Mouse (Mus musculus): ENCODE measurements around the gene Tnfrsf1b. TPM values are rescaled to one million over a fixed set of nuclear protein-coding genes. Genes with fewer than 3 reads are reported as not detected.
"Not testable (repeated sequence)": the region's sequence is repeated elsewhere in the genome, so short reads cannot be mapped to it uniquely, and the experiment has no call there.

The Tnfrsf1b gene
- total RNA-seq, 2 experiments from 2014 or later = 8.3 to 10.3 TPM

- DNase-seq = no peak
Observed at GRCm38 (mm10) chr4:145188561-145188960, 58.1 kb downstream of the Tnfrsf1b start.

GRCm38 (mm10) chr4:145187619-145188018 lies 59.1 kb downstream of the Tnfrsf1b start:
- no peak for DNase-seq

GRCm38 (mm10) chr4:145178918-145179549 lies 67.6 kb downstream of the Tnfrsf1b start:
- DNase-seq = no peak

- DNase-seq = not testable (repeated sequence)
Observed at GRCm38 (mm10) chr4:145165542-145165941, 81.1 kb downstream of the Tnfrsf1b start.

DNA sequence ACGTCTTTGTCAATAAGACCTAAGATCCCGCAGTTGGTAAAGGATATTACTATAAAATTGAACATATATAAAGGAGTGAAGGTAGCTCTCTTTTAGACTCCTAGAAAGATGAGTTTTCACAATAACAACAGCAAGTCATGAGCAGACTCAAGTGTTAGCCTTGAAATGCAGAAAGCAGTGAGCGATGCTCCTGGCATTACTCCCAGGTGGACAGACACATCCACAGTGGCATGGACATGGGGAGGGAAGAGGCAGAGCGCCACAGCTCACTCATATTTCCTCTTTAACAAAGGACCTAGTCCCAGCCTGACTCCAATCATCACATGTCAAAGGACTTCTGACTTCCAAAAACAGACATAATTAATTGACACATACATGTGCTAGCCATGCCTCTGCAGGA lies 82.6 kb downstream of the Tnfrsf1b start:
- DNase-seq = peak; percentile 56

Other genes starting within 250 kb of the Tnfrsf1b start
- gene Vps13d, start 51.9 kb downstream of the Tnfrsf1b start, total RNA-seq (2021) = 10 to 100 TPM; 49.4 to 66.0 TPM
- gene Tnfrsf8, start 68.3 kb upstream of the Tnfrsf1b start, total RNA-seq (2021) = under 1 TPM; 0.21 to 0.24 TPM